Mouse (Mus musculus) embryo, embryonic 11.5 days (tissue): Measurements from ENCODE around the gene Timm23.

Source experiments
- DNase-seq: peaks from one replicate; pipeline ENCODE4 v3.0.0-alpha.2; 2012; ENCODE audit warnings: low read depth, low spot score

Timm23 gene

GRCm38 (mm10) chr14:32134293-32134692 lies 67.4 kb downstream of the Timm23 start:
- DNase-seq, result no peak

- DNase-seq, result no peak
Measured at GRCm38 (mm10) chr14:32131836-32132235, 69.9 kb downstream of the Timm23 start.
